Mouse (Mus musculus) heart, embryonic 15.5 days (tissue): ENCODE results near the gene Pole. TPM values are rescaled to one million over a fixed set of nuclear protein-coding genes. Genes with fewer than 3 reads are reported as not detected.

Experiments used
- ATAC-seq: fragments of 200-750 bp; cut with Nextera tagmentation; replicated peaks from 2 replicates; pipeline ENCODE4 v1.8.0; 2017; ENCODE audit warnings: low read depth, moderate TSS enrichment; ENCODE audit not compliant: insufficient number of reproducible peaks, insufficient read depth, low FRiP score
- H3K27ac ChIP-seq: fragments of 300-500 bp; sonication (generic); 2 replicates; pipeline ENCODE4 v1.5.1; 2015; ENCODE audit warnings: mild to moderate bottlenecking, inconsistent platforms
- H3K27me3 ChIP-seq: fragments of 300-500 bp; sonication (generic); 2 replicates; pipeline ENCODE4 v1.6.1; 2015; ENCODE audit warnings: inconsistent platforms
- H3K36me3 ChIP-seq: fragments of 300-500 bp; sonication (generic); 2 replicates; pipeline ENCODE4 v1.6.1; 2015; ENCODE audit warnings: mild to moderate bottlenecking, inconsistent platforms
- H3K4me1 ChIP-seq: fragments of 300-500 bp; sonication (generic); replicated peaks from 2 replicates; pipeline ENCODE4 v1.6.1; 2015; ENCODE audit warnings: inconsistent platforms
- H3K4me2 ChIP-seq: fragments of 300-500 bp; sonication (generic); 2 replicates; pipeline ENCODE4 v1.6.1; 2015; ENCODE audit warnings: inconsistent platforms, mild to moderate bottlenecking, moderate library complexity
- H3K4me3 ChIP-seq: fragments of 300-500 bp; sonication (generic); 2 replicates; pipeline ENCODE4 v1.5.1; 2015; ENCODE audit warnings: mild to moderate bottlenecking, inconsistent platforms
- H3K9ac ChIP-seq: fragments of 300-500 bp; sonication (generic); 2 replicates; pipeline ENCODE4 v1.6.1; 2015; ENCODE audit warnings: mild to moderate bottlenecking, inconsistent platforms
- H3K9me3 ChIP-seq: fragments of 300-500 bp; sonication (generic); replicated peaks from 2 replicates; pipeline ENCODE4 v1.6.1; 2016; ENCODE audit warnings: inconsistent platforms
- WGBS: fragments of 180-500 bp; shearing (Covaris S2); methylation state at CpG from one replicate; pipeline ENCODE4 v1.1.7; 2015; ENCODE audit warnings: mixed read lengths; 5-methylcytosine and 5-hydroxymethylcytosine counted together
- polyA plus RNA-seq: library from polyadenylated mRNA; unstranded; fragments of >200 nt; fragmentation: Nextera tagmentation; extraction: Ambion mirVana; gene quantifications from 2 replicates; pipeline ENCODE4 v1.2.1, GENCODE M21; 2015

The Pole gene
- polyA plus RNA-seq, 1 experiment from 2014 or later, result 13.0 TPM

GRCm38 (mm10) chr5:110345553-110345952 is 59.4 kb downstream of the Pole start:
- H3K27ac ChIP-seq, result no peak overlapping the region
- H3K27me3 ChIP-seq, result peaks cover 51% of the 10 kb centered on the region
- no peaks in the 10 kb centered on the region for H3K9me3 ChIP-seq
- no peak for ATAC-seq
- no peaks in the 10 kb centered on the region for H3K36me3 ChIP-seq
- peaks cover 12% of the 10 kb centered on the region for H3K4me1 ChIP-seq
- no peak overlapping the region for H3K9ac ChIP-seq
- H3K4me2 ChIP-seq, result no peak overlapping the region
- H3K4me3 ChIP-seq, result no peak overlapping the region
- 81% methylated on average over 4 of the region's 4 CpGs for WGBS

GRCm38 (mm10) chr5:110347006-110347405 is 60.9 kb downstream of the Pole start:
- H3K4me3 ChIP-seq, result no peak overlapping the region
- no peak overlapping the region for H3K9ac ChIP-seq
- peaks cover 12% of the 10 kb centered on the region for H3K4me1 ChIP-seq
- no peaks in the 10 kb centered on the region for H3K36me3 ChIP-seq
- no peak for ATAC-seq
- H3K4me2 ChIP-seq, result no peak overlapping the region
- peaks cover 39% of the 10 kb centered on the region for H3K27me3 ChIP-seq
- no peaks in the 10 kb centered on the region for H3K9me3 ChIP-seq
- H3K27ac ChIP-seq, result no peak overlapping the region
- WGBS, result 71% methylated on average over 8 of the region's 8 CpGs

- Histone ChIP-seq H3K4me3 (no peak overlapping the region), H3K36me3 (no peaks in the 10 kb centered on the region), H3K4me2 (no peak overlapping the region), H3K27ac (no peak overlapping the region), H3K9ac (no peak overlapping the region), H3K27me3 (peaks cover 21% of the 10 kb centered on the region), H3K4me1 (peaks cover 2% of the 10 kb centered on the region; the same call in 1 of the 2 replicates), H3K9me3 (no peaks in the 10 kb centered on the region)
- 13% methylated on average over 7 of the region's 7 CpGs for WGBS
- ATAC-seq, result no peak
Measured at GRCm38 (mm10) chr5:110354716-110355115, 68.6 kb downstream of the Pole start.

GRCm38 (mm10) chr5:110357531-110358179 is 71.5 kb downstream of the Pole start:
- 34% methylated on average over 9 of the region's 9 CpGs for WGBS
- Histone ChIP-seq H3K4me1 (peaks cover 2% of the 10 kb centered on the region; the same call in 1 of the 2 replicates), H3K9ac (no peak overlapping the region), H3K27ac (no peak overlapping the region), H3K4me2 (no peak overlapping the region), H3K36me3 (no peaks in the 10 kb centered on the region), H3K4me3 (no peak overlapping the region), H3K9me3 (no peaks in the 10 kb centered on the region), H3K27me3 (peaks cover 21% of the 10 kb centered on the region)
- ATAC-seq, result no peak

GRCm38 (mm10) chr5:110361465-110361864 is 75.4 kb downstream of the Pole start:
- no peak overlapping the region for H3K27ac ChIP-seq
- no peaks in the 10 kb centered on the region; the same call in 1 of the 2 replicates for H3K36me3 ChIP-seq
- 0 out of 2 replicates have a peak, but pooled peaks cover 3% of the 10 kb centered on the region for H3K27me3 ChIP-seq
- WGBS, result 60% methylated on average over 6 of the region's 6 CpGs
- no peak overlapping the region for H3K4me2 ChIP-seq
- ATAC-seq, result no peak
- no peak overlapping the region for H3K4me3 ChIP-seq
- H3K9me3 ChIP-seq, result no peaks in the 10 kb centered on the region
- H3K4me1 ChIP-seq, result peaks cover 14% of the 10 kb centered on the region
- H3K9ac ChIP-seq, result no peak overlapping the region

- 2% methylated on average over 28 of the region's 28 CpGs for WGBS
- H3K27ac ChIP-seq, result peak overlapping the region; percentile 55; the same call in 1 of the 2 replicates
- H3K27me3 ChIP-seq, result no peaks in the 10 kb centered on the region
Measured at GRCm38 (mm10) chr5:110362813-110363178, 76.7 kb downstream of the Pole start.

GRCm38 (mm10) chr5:110363179-110363821 is 77.2 kb downstream of the Pole start:
- Histone ChIP-seq H3K27me3 (no peaks in the 10 kb centered on the region), H3K4me2 (peak overlapping the region; percentile 97), H3K4me3 (peak overlapping the region; percentile 61), H3K36me3 (peaks cover 13% of the 10 kb centered on the region), H3K27ac (peak overlapping the region; percentile 55; the same call in 1 of the 2 replicates), H3K9ac (peak overlapping the region; percentile 68), H3K4me1 (peaks cover 14% of the 10 kb centered on the region), H3K9me3 (no peaks in the 10 kb centered on the region)
- WGBS, result 2% methylated on average over 70 of the region's 72 CpGs
- ATAC-seq, result peak; percentile 83

More at GRCm38 (mm10) chr5:110362813-110363178, 76.7 kb downstream of the Pole start:
- Histone ChIP-seq H3K36me3 (peaks cover 10% of the 10 kb centered on the region), H3K4me2 (peak overlapping the region; percentile 97), H3K9ac (peak overlapping the region; percentile 68), H3K4me1 (peaks cover 14% of the 10 kb centered on the region), H3K4me3 (peak overlapping the region; percentile 61), H3K9me3 (no peaks in the 10 kb centered on the region)
- ATAC-seq, result no peak

- no peak; the same call in 1 of the 2 replicates for ATAC-seq
- H3K4me2 ChIP-seq, result peak overlapping the region; percentile 97
- H3K4me1 ChIP-seq, result peaks cover 14% of the 10 kb centered on the region
- H3K4me3 ChIP-seq, result peak overlapping the region; percentile 61
- H3K27ac ChIP-seq, result no peak overlapping the region
- H3K36me3 ChIP-seq, result peaks cover 13% of the 10 kb centered on the region
- no peaks in the 10 kb centered on the region for H3K9me3 ChIP-seq
- WGBS, result 47% methylated on average over 11 of the region's 11 CpGs
- peak overlapping the region; percentile 68 for H3K9ac ChIP-seq
- H3K27me3 ChIP-seq, result no peaks in the 10 kb centered on the region
Measured at GRCm38 (mm10) chr5:110363822-110364545, 77.9 kb downstream of the Pole start.

- Histone ChIP-seq H3K9ac (no peak overlapping the region), H3K27ac (no peak overlapping the region), H3K9me3 (no peaks in the 10 kb centered on the region), H3K4me1 (no peaks in the 10 kb centered on the region), H3K36me3 (peaks cover 26% of the 10 kb centered on the region; the same call in 1 of the 2 replicates), H3K4me3 (no peak overlapping the region), H3K27me3 (no peaks in the 10 kb centered on the region), H3K4me2 (no peak overlapping the region)
- WGBS, result 52% methylated on average over 8 of the region's 8 CpGs
- ATAC-seq, result no peak
Measured at GRCm38 (mm10) chr5:110376802-110377433, 90.8 kb downstream of the Pole start.

- H3K4me3 ChIP-seq, result no peak overlapping the region
- no peaks in the 10 kb centered on the region for H3K27me3 ChIP-seq
- H3K27ac ChIP-seq, result no peak overlapping the region
- H3K9me3 ChIP-seq, result no peaks in the 10 kb centered on the region
- no peak overlapping the region for H3K4me2 ChIP-seq
- peak; percentile 21; the same call in 1 of the 2 replicates for ATAC-seq
- WGBS, result 43% methylated on average over 20 of the region's 20 CpGs
- H3K9ac ChIP-seq, result no peak overlapping the region
- no peaks in the 10 kb centered on the region for H3K4me1 ChIP-seq
- peaks cover 26% of the 10 kb centered on the region; the same call in 1 of the 2 replicates for H3K36me3 ChIP-seq
Measured at GRCm38 (mm10) chr5:110378181-110378583, 92.1 kb downstream of the Pole start.

GRCm38 (mm10) chr5:110379086-110379485 is 93.0 kb downstream of the Pole start:
- WGBS, result 89% methylated on average over 15 of the region's 15 CpGs
- H3K4me2 ChIP-seq, result no peak overlapping the region

More at GRCm38 (mm10) chr5:110379086-110379485, 93.0 kb downstream of the Pole start:
- H3K9ac ChIP-seq, result no peak overlapping the region
- peaks cover 26% of the 10 kb centered on the region; the same call in 1 of the 2 replicates for H3K36me3 ChIP-seq
- no peak for ATAC-seq
- no peaks in the 10 kb centered on the region for H3K27me3 ChIP-seq
- H3K4me1 ChIP-seq, result no peaks in the 10 kb centered on the region
- no peak overlapping the region for H3K4me3 ChIP-seq
- no peaks in the 10 kb centered on the region for H3K9me3 ChIP-seq
- H3K27ac ChIP-seq, result no peak overlapping the region
